Mouse (Mus musculus) kidney, adult 9 months (tissue): ENCODE results near the gene Rab5if.
A peak's percentile ranks its signal among the peaks of the same experiment; 100 is the strongest.
"Not testable (repeated sequence)": the region's sequence is repeated elsewhere in the genome, so short reads cannot be mapped to it uniquely, and the experiment has no call there.

Experiments
- DNase-seq: peaks from one replicate; pipeline ENCODE4 v3.0.0; 2022

Rab5if gene

GRCm38 (mm10) chr2:156862772-156863486 is at the start of gene Rab5if:
Gene Rab5if, plus strand, starts transcription at chr2:156863128.
- DNase-seq = peak; percentile 97

DNA sequence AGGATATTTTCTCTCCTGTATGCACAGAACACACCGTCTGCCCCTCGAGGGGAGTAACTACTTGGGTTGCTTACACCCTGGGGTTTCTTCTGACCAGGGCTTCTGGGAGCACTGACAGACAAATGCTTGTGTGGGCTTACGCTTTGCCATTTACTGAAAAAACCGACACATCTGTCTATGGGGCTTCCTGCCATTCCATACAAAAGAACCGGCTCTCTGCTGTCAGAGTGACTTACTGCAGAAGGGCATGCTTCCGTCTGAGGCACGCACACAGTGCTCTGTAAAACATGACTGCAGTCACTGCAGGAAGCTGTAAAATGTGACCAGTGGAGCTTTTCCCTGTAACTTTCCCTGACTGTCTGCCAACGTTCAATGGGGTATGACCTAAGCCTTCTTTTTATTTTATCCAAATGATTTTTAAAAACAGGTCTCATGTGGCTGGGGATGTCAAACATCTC is 48.6 kb upstream of the Rab5if start:
- DNase-seq = peak; percentile 68

- DNase-seq = no peak
Measured at GRCm38 (mm10) chr2:156814893-156815292, 48.0 kb upstream of the Rab5if start.

GRCm38 (mm10) chr2:156815412-156815811 is 47.5 kb upstream of the Rab5if start:
- no peak for DNase-seq

- no peak for DNase-seq
Measured at GRCm38 (mm10) chr2:156816116-156816515, 46.8 kb upstream of the Rab5if start.

DNA sequence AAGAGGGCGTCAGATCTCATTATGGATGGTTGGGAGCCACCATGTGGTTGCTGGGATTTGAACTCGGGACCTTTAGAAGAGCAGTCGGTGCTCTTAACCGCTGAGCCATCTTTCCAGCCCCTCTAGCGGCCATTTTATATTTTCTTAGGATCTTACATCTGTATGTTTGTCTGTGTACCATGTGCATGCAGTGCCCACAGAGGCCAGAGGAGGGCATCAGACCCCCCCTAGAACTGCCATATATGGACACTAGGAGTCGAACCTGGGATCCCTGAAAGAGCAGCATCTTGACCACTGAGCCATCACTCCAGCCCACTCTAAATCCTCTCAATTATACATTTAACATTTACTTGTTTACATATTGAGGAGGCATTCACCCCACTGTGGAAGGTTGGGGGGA is 37.8 kb upstream of the Rab5if start:
- not testable (repeated sequence) for DNase-seq

GRCm38 (mm10) chr2:156834336-156834735 is 28.6 kb upstream of the Rab5if start:
- DNase-seq = no peak

DNA sequence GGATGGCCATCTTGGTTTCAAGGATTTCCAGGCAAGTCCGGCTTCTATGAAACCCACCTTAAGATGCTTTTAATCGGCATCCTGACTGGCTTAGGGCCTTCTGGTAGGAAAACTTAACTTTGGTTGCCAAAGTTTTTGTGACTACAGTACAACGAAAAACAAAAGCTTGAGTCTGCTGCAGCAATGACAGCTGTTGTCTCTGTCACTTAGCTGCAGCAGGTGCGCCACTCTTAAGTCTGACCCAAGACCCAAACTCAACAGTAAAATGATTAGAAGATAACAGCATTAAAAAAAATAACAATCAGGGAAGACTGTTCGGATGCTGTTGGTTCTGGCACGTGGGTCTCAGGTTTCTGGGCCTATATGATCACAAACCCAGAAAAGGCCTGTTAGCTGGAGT is 24.1 kb upstream of the Rab5if start:
- no peak for DNase-seq

DNA sequence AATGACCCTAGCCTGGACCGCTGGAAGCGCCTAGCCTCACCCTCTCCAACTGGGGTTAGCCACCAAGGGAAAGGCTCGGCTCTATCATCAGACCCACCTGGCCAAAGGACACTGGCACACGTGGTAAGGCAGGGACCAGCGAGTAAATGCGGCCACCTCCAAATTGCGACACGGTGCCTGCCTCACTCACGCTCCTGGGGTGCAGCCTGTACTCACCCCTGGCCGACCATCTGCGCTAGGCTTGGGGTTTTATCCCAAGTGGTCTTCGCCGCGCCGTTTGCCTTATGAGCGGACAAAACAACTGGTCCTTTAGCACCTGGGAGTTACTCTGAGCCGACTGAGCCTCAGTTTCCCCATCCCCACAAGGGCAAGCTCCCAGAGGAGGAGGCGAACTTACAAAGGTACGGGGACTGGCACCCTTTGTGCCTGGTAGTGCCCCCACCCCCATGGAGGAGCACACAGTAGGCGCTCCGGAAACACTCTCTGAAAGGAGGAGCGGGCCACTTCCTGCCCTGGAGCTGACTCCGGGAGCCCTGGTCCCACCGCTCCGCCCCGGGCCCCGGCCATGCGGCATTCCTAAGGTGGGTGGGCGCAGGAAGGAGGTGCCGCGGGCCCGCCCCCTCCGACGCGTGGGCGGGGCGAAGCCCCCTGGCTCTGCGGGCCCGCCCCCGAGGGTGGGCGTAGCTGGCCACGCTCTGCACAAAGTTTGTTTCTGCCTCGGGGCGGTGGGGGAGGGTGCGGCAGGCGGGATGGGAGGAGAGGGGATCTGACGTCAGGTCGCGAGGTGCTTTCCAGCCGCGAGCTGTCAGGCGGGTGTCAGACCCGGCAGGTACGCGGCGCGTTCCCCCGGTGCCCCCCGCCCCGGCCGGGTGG is 23.4 kb upstream of the Rab5if start, which contains the start of gene Tgif2:
Gene Tgif2, plus strand, starts transcription at position 689 of the 873 bp plus-strand sequence.
- peak; percentile 37 for DNase-seq

- no peak for DNase-seq
Measured at GRCm38 (mm10) chr2:156840301-156841027, 22.5 kb upstream of the Rab5if start.

GRCm38 (mm10) chr2:156841028-156841840 is 21.7 kb upstream of the Rab5if start:
- peak; percentile 55 for DNase-seq

GRCm38 (mm10) chr2:156841841-156842706 is 20.9 kb upstream of the Rab5if start:
- DNase-seq = peak; percentile 38

DNA sequence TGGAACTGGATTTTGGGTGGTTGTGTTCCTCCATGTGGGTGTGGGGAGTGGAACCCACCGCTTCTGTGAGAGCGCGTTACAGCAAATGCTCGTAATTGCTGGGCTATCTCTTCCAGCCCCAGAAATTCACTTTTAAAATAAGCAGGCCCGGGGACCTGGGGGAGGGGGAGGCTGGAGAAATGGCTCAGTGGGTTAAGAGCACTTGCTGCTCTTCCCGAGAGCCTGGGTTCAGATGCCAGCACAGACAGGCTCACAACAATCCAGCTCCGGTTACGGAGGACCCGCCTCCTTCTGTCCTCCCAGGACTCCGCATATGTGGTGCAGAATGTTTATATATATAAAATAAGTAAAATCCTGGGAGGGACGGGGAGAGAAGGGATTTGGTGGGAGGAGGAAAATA is 20.2 kb upstream of the Rab5if start:
- no peak for DNase-seq

- DNase-seq = no peak
Measured at GRCm38 (mm10) chr2:156843331-156843730, 19.6 kb upstream of the Rab5if start.

GRCm38 (mm10) chr2:156844715-156845114 is 18.2 kb upstream of the Rab5if start:
- no peak for DNase-seq

DNA sequence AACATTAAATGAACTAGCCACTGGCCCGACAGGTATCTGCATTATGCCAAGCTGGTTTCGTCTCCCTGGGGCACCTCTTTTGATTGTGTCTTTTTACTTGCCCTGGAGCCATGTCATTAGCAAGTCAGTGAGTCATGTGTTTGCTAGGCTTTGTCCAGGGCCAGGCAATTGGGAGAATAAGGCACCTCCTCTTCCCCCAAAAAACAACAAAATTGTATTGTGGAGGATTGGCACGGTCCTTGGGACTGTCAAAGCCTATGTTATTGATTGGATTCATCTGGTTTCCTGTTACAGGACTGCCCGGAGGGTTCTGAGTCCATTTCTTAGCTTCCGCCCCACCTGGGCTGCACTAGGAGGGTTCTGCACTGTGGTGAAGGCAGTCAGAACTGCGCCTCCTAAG is 15.3 kb upstream of the Rab5if start:
- DNase-seq = no peak

DNA sequence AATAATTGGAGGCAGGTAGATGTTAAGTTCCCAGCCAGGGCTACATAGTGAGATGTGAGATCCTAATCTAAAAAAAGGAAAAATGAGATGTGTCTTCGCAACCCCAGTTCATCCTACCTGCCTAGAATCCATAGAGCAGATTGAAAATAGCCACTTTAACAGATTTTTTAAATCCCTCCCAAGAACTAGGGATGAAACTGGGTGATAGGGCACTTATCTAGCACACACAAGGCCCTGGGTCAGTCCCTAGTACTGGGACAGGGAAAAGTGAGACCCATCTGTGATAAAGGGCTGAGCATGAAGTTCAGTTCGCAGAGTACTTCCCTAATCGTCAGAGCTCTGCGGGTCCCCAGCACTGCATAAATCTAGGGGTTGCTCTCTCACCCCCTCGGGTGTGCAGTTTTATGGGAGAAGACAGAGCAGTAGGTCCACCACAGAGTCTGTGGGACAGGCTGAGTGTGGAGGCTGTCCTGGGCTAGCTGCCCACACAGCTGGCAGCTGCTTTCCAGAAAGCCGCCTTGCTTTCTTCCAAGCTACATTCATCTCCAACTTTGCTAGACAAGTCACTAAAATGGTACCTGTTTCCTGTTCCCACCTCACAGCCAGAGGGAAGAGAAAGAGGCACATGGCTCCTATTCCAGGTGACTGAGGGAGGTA is 14.3 kb upstream of the Rab5if start:
- DNase-seq = no peak

GRCm38 (mm10) chr2:156850505-156850904 is 12.4 kb upstream of the Rab5if start:
- DNase-seq = no peak

- DNase-seq = peak; percentile 41
Measured at GRCm38 (mm10) chr2:156853584-156853983, 9.3 kb upstream of the Rab5if start.

- DNase-seq = peak; percentile 60
Measured at GRCm38 (mm10) chr2:156853999-156854771, 8.7 kb upstream of the Rab5if start.
